Mouse (Mus musculus) hindbrain, embryonic 16.5 days (tissue): ENCODE results near the gene Blm. TPM values are rescaled to one million over a fixed set of nuclear protein-coding genes. Genes with fewer than 3 reads are reported as not detected.

ENCODE experiments used
- ATAC-seq: fragments of 200-750 bp; cut with Nextera tagmentation; 2 replicates; pipeline ENCODE4 v1.8.0; 2017; ENCODE audit warnings: moderate TSS enrichment, moderate library complexity
- H3K27ac ChIP-seq: fragments of 300-500 bp; sonication (generic); 2 replicates; pipeline ENCODE4 v1.5.1; 2014; ENCODE audit warnings: low read depth, mild to moderate bottlenecking, control low read depth, low read length, moderate library complexity
- H3K27me3 ChIP-seq: fragments of 300-500 bp; sonication (generic); replicated peaks from 2 replicates; pipeline ENCODE4 v1.6.1; 2014; ENCODE audit warnings: low read length; ENCODE audit not compliant: control insufficient read depth, insufficient read depth
- H3K36me3 ChIP-seq: fragments of 300-500 bp; sonication (generic); 2 replicates; pipeline ENCODE4 v1.6.1; 2014; ENCODE audit warnings: mild to moderate bottlenecking, low read length, moderate library complexity, mixed read lengths; ENCODE audit not compliant: control insufficient read depth, insufficient read depth
- H3K4me1 ChIP-seq: fragments of 300-500 bp; sonication (generic); 2 replicates; pipeline ENCODE4 v1.6.1; 2014; ENCODE audit warnings: low read depth, low read length; ENCODE audit not compliant: control insufficient read depth, insufficient read depth
- H3K4me2 ChIP-seq: fragments of 300-500 bp; sonication (generic); 2 replicates; pipeline ENCODE4 v1.6.1; 2014; ENCODE audit warnings: mild to moderate bottlenecking, low read length, control low read depth, moderate library complexity
- H3K4me3 ChIP-seq: fragments of 300-500 bp; sonication (generic); 2 replicates; pipeline ENCODE4 v1.5.1; 2014; ENCODE audit warnings: mild to moderate bottlenecking, low read length, control low read depth, moderate library complexity
- H3K9ac ChIP-seq: fragments of 300-500 bp; sonication (generic); 2 replicates; pipeline ENCODE4 v1.6.1; 2014; ENCODE audit warnings: low read depth, mild to moderate bottlenecking, control low read depth, low read length, moderate library complexity
- H3K9me3 ChIP-seq: fragments of 300-500 bp; sonication (generic); 2 replicates; pipeline ENCODE4 v1.6.1; 2014; ENCODE audit warnings: mild to moderate bottlenecking, low read length, moderate library complexity; ENCODE audit not compliant: control insufficient read depth
- WGBS: fragments of 180-500 bp; shearing (Covaris S2); extraction: QIAGEN DNeasy Blood & Tissue Kit; methylation state at CpG from one replicate; pipeline ENCODE4 v1.1.7; 2014; 5-methylcytosine and 5-hydroxymethylcytosine counted together
- polyA plus RNA-seq: library from polyadenylated mRNA; unstranded; fragments of >200 nt; fragmentation: Nextera tagmentation; extraction: Ambion mirVana; gene quantifications from 2 replicates; pipeline ENCODE4 v1.2.1, GENCODE M21; 2015

Gene Blm
- polyA plus RNA-seq, 1 experiment from 2014 or later = 7.3 TPM

GRCm38 (mm10) chr7:80561931-80562330 is 27.0 kb upstream of the Blm start:
- Histone ChIP-seq H3K36me3 (no peaks in the 10 kb centered on the region), H3K4me3 (no peak overlapping the region), H3K9me3 (no peaks in the 10 kb centered on the region), H3K4me2 (no peak overlapping the region), H3K9ac (no peak overlapping the region), H3K27ac (no peak overlapping the region), H3K4me1 (no peaks in the 10 kb centered on the region), H3K27me3 (no peaks in the 10 kb centered on the region)
- no peak for ATAC-seq
- 72% methylated on average over 5 of the region's 5 CpGs for WGBS

- H3K27me3 ChIP-seq = no peaks in the 10 kb centered on the region
- H3K9ac ChIP-seq = no peak overlapping the region
- H3K27ac ChIP-seq = no peak overlapping the region
- WGBS = 77% methylated on average over 9 of the region's 9 CpGs
- no peaks in the 10 kb centered on the region for H3K4me1 ChIP-seq
- H3K36me3 ChIP-seq = no peaks in the 10 kb centered on the region
- no peak for ATAC-seq
- H3K9me3 ChIP-seq = no peaks in the 10 kb centered on the region
- no peak overlapping the region for H3K4me2 ChIP-seq
- no peak overlapping the region for H3K4me3 ChIP-seq
Observed at GRCm38 (mm10) chr7:80561271-80561670, 26.4 kb upstream of the Blm start.

- H3K4me1 ChIP-seq = no peaks in the 10 kb centered on the region
- H3K9me3 ChIP-seq = no peaks in the 10 kb centered on the region
- H3K36me3 ChIP-seq = no peaks in the 10 kb centered on the region
- no peak for ATAC-seq
- H3K4me2 ChIP-seq = no peak overlapping the region
- no peak overlapping the region for H3K27ac ChIP-seq
- 58% methylated on average over 5 of the region's 5 CpGs for WGBS
- H3K4me3 ChIP-seq = no peak overlapping the region
- H3K27me3 ChIP-seq = no peaks in the 10 kb centered on the region
- H3K9ac ChIP-seq = no peak overlapping the region
Observed at GRCm38 (mm10) chr7:80558572-80558971, 23.7 kb upstream of the Blm start.

GRCm38 (mm10) chr7:80558101-80558500 is 23.2 kb upstream of the Blm start:
- WGBS = 59% methylated on average over 8 of the region's 8 CpGs
- Histone ChIP-seq H3K9ac (no peak overlapping the region), H3K9me3 (no peaks in the 10 kb centered on the region), H3K4me2 (no peak overlapping the region), H3K36me3 (no peaks in the 10 kb centered on the region), H3K27ac (no peak overlapping the region), H3K27me3 (no peaks in the 10 kb centered on the region), H3K4me3 (no peak overlapping the region), H3K4me1 (no peaks in the 10 kb centered on the region)
- no peak for ATAC-seq

GRCm38 (mm10) chr7:80557161-80557560 is 22.2 kb upstream of the Blm start:
- H3K9ac ChIP-seq = no peak overlapping the region
- no peaks in the 10 kb centered on the region for H3K36me3 ChIP-seq
- H3K4me1 ChIP-seq = no peaks in the 10 kb centered on the region
- H3K9me3 ChIP-seq = no peaks in the 10 kb centered on the region
- no peak overlapping the region for H3K4me3 ChIP-seq
- no peaks in the 10 kb centered on the region for H3K27me3 ChIP-seq
- no peak for ATAC-seq
- H3K27ac ChIP-seq = no peak overlapping the region
- WGBS = 75% methylated on average over 4 of the region's 4 CpGs
- no peak overlapping the region for H3K4me2 ChIP-seq

- Histone ChIP-seq H3K9me3 (no peaks in the 10 kb centered on the region), H3K4me3 (no peak overlapping the region), H3K27ac (no peak overlapping the region), H3K27me3 (no peaks in the 10 kb centered on the region), H3K36me3 (no peaks in the 10 kb centered on the region), H3K9ac (no peak overlapping the region), H3K4me1 (no peaks in the 10 kb centered on the region), H3K4me2 (no peak overlapping the region)
- WGBS = 87% methylated on average over 3 of the region's 3 CpGs
- ATAC-seq = no peak
Observed at GRCm38 (mm10) chr7:80556166-80556565, 21.2 kb upstream of the Blm start.

GRCm38 (mm10) chr7:80555146-80555545 is 20.2 kb upstream of the Blm start:
- WGBS = 65% methylated on average over 3 of the region's 3 CpGs
- H3K4me3 ChIP-seq = no peak overlapping the region
- H3K27ac ChIP-seq = no peak overlapping the region

GRCm38 (mm10) chr7:80554180-80555021 is 19.5 kb upstream of the Blm start:
- no peak overlapping the region for H3K27ac ChIP-seq
- no peak overlapping the region for H3K4me3 ChIP-seq
- WGBS = 72% methylated on average over 22 of the region's 22 CpGs
- no peaks in the 10 kb centered on the region for H3K4me1 ChIP-seq
- ATAC-seq = no peak
- H3K27me3 ChIP-seq = no peaks in the 10 kb centered on the region
- H3K4me2 ChIP-seq = no peak overlapping the region
- no peaks in the 10 kb centered on the region for H3K9me3 ChIP-seq
- H3K9ac ChIP-seq = no peak overlapping the region
- H3K36me3 ChIP-seq = no peaks in the 10 kb centered on the region

More at GRCm38 (mm10) chr7:80555146-80555545, 20.2 kb upstream of the Blm start:
- no peak for ATAC-seq
- Histone ChIP-seq H3K36me3 (no peaks in the 10 kb centered on the region), H3K9ac (no peak overlapping the region), H3K4me2 (no peak overlapping the region), H3K4me1 (no peaks in the 10 kb centered on the region), H3K27me3 (no peaks in the 10 kb centered on the region), H3K9me3 (no peaks in the 10 kb centered on the region)

GRCm38 (mm10) chr7:80548513-80549260 is 13.8 kb upstream of the Blm start:
- 84% methylated on average over 7 of the region's 7 CpGs for WGBS

More at GRCm38 (mm10) chr7:80548513-80549260, 13.8 kb upstream of the Blm start:
- Histone ChIP-seq H3K9me3 (no peaks in the 10 kb centered on the region), H3K4me1 (no peaks in the 10 kb centered on the region), H3K36me3 (no peaks in the 10 kb centered on the region), H3K27me3 (no peaks in the 10 kb centered on the region), H3K9ac (no peak overlapping the region), H3K4me3 (no peak overlapping the region), H3K4me2 (no peak overlapping the region), H3K27ac (no peak overlapping the region)
- no peak for ATAC-seq
